Mouse (Mus musculus) bone marrow macrophage, adult 2 months (primary cell): ENCODE results near the gene C77080.

Source experiments
- CTCF ChIP-seq: IDR thresholded peaks from 2 replicates; pipeline ENCODE4 v1.5.1; 2012; ENCODE audit warnings: low read depth, mild to moderate bottlenecking, low read length, moderate library complexity
- POLR2A ChIP-seq: IDR thresholded peaks from 2 replicates; pipeline ENCODE4 v1.6.1; 2012; ENCODE audit warnings: mild to moderate bottlenecking, low read depth, low read length, borderline replicate concordance

GRCm38 (mm10) chr4:129244802-129245201 is 16.4 kb downstream of the C77080 start:
- TF ChIP-seq CTCF (no peak), POLR2A (no peak)
